Mouse (Mus musculus): ENCODE data around the gene Mrpl10. TPM values are rescaled to one million over a fixed set of nuclear protein-coding genes. Genes with fewer than 3 reads are reported as not detected.

Mrpl10 gene
- total and polyA plus RNA-seq, 3 experiments: 104 to 132 (median 119) TPM

- dilution Hi-C loops (cut with MboI; ENCODE audit: extremely low pct_ligation_motif_present, extremely low pct_unique_long_range_greater_than_20kb, low sequenced_read_pairs): no loop called here
- peaks cover 62 to 96% of the 10 kb centered on the region in 2 experiments for H3K36me3 ChIP-seq (replicated peaks in 1 of 2; ENCODE audit: control insufficient read depth in 1 of 2, insufficient read depth in 1 of 2, low read length in 1 of 2)
- TF ChIP-seq JUND (conservative IDR thresholded peaks at IDR 0.05; ENCODE audit: low read depth, low read length): no peak
- TF ChIP-seq EP300 (IDR thresholded peaks at IDR 0.05; ENCODE audit: low read length): no peak
- no peak for TF ChIP-seq CHD2 (IDR thresholded peaks at IDR 0.05; ENCODE audit: low read length)
- TF ChIP-seq TBP (conservative IDR thresholded peaks at IDR 0.05; ENCODE audit: low read depth, low read length): no peak
- no peak for TF ChIP-seq ETS1 (conservative IDR thresholded peaks at IDR 0.05; ENCODE audit: low read depth, low read length)
- TF ChIP-seq ZC3H11A (IDR thresholded peaks at IDR 0.05; ENCODE audit: low read depth, low read length): no peak
- no peak for TF ChIP-seq POLR2A (IDR thresholded peaks at IDR 0.05; ENCODE audit: low read depth, low read length)
- TF ChIP-seq MAFK (IDR thresholded peaks at IDR 0.05; ENCODE audit: insufficient replicate concordance, low read length): no peak
- no peak for TF ChIP-seq NELFE (IDR thresholded peaks at IDR 0.05; ENCODE audit: low read depth, low read length)
- no peaks in the 10 kb centered on the region for H3K9me3 ChIP-seq (replicated peaks; ENCODE audit: low read length)
- H3K79me2 ChIP-seq (replicated peaks; ENCODE audit: control insufficient read depth, extremely low read depth, insufficient read depth, poor library complexity, severe bottlenecking): no peaks in the 10 kb centered on the region
- no peak for DNase-seq (ENCODE audit: extremely low read depth)
- in situ Hi-C loops (cut with MboI; ENCODE audit: low pct_ligation_motif_present, low pct_unique_long_range_greater_than_20kb, low sequenced_read_pairs): no loop called here
- no peaks in the 10 kb centered on the region for H3K27me3 ChIP-seq (replicated peaks)
- H3K4me3 ChIP-seq (replicated peaks in 1 of 3; ENCODE audit: low read depth in 2 of 3, low read length in 2 of 3, poor library complexity in 1 of 3): no peak overlapping the region
- H3K27ac ChIP-seq (ENCODE audit: insufficient read depth, low read depth): no peak overlapping the region
- no peak overlapping the region for H3K9ac ChIP-seq (ENCODE audit: insufficient read depth, low read depth)
- H3K4me2 ChIP-seq (ENCODE audit: insufficient read depth, low read depth, poor library complexity, severe bottlenecking): no peak overlapping the region
- H3K4me1 ChIP-seq (ENCODE audit: control insufficient read depth in 1 of 2, insufficient read depth in 2 of 2): no peaks in the 10 kb centered on the region
Observed at GRCm38 (mm10) chr11:97063274-97063920, 22.0 kb downstream of the Mrpl10 start.

- no peak for DNase-seq (ENCODE audit: extremely low read depth)
- peaks cover 62 to 96% of the 10 kb centered on the region in 2 experiments for H3K36me3 ChIP-seq (replicated peaks in 1 of 2; ENCODE audit: control insufficient read depth in 1 of 2, insufficient read depth in 1 of 2, low read length in 1 of 2)
- H3K9me3 ChIP-seq (replicated peaks; ENCODE audit: low read length): no peaks in the 10 kb centered on the region
- no peaks in the 10 kb centered on the region for H3K4me1 ChIP-seq (ENCODE audit: control insufficient read depth in 1 of 2, insufficient read depth in 2 of 2)
- no peak overlapping the region for H3K4me3 ChIP-seq (replicated peaks in 1 of 3; ENCODE audit: low read depth in 2 of 3, low read length in 2 of 3, poor library complexity in 1 of 3)
- H3K79me2 ChIP-seq (replicated peaks; ENCODE audit: control insufficient read depth, extremely low read depth, insufficient read depth, poor library complexity, severe bottlenecking): no peaks in the 10 kb centered on the region
- in situ Hi-C loops (cut with MboI; ENCODE audit: low pct_ligation_motif_present, low pct_unique_long_range_greater_than_20kb, low sequenced_read_pairs): no loop called here
- no peak for TF ChIP-seq MAFK (IDR thresholded peaks at IDR 0.05; ENCODE audit: insufficient replicate concordance, low read length)
- peak; percentile 31 to 42; a peak in 3 of 4 replicates for TF ChIP-seq CTCF (conservative IDR thresholded peaks at IDR 0.05 in 1 of 2, IDR thresholded peaks at IDR 0.05 in 1 of 2; ENCODE audit: low read depth in 2 of 2, low read length in 2 of 2)
- no peak overlapping the region for H3K4me2 ChIP-seq (ENCODE audit: insufficient read depth, low read depth, poor library complexity, severe bottlenecking)
- no peak overlapping the region for H3K9ac ChIP-seq (ENCODE audit: insufficient read depth, low read depth)
- H3K27me3 ChIP-seq (replicated peaks): no peaks in the 10 kb centered on the region
- no peak overlapping the region for H3K27ac ChIP-seq (ENCODE audit: insufficient read depth, low read depth)
- dilution Hi-C loops (cut with MboI; ENCODE audit: extremely low pct_ligation_motif_present, extremely low pct_unique_long_range_greater_than_20kb, low sequenced_read_pairs): no loop called here
Observed at GRCm38 (mm10) chr11:97063921-97064295, 22.5 kb downstream of the Mrpl10 start.

GRCm38 (mm10) chr11:97065538-97066295 is 24.4 kb downstream of the Mrpl10 start:
- no peak overlapping the region for H3K4me3 ChIP-seq (replicated peaks in 1 of 3; ENCODE audit: low read depth in 2 of 3, low read length in 2 of 3, poor library complexity in 1 of 3)
- H3K9ac ChIP-seq (ENCODE audit: insufficient read depth, low read depth): no peak overlapping the region
- no peak overlapping the region for H3K27ac ChIP-seq (ENCODE audit: insufficient read depth, low read depth)
- dilution Hi-C loops (cut with MboI; ENCODE audit: extremely low pct_ligation_motif_present, extremely low pct_unique_long_range_greater_than_20kb, low sequenced_read_pairs) (no loop called here), in situ Hi-C loops (cut with MboI; ENCODE audit: low pct_ligation_motif_present, low pct_unique_long_range_greater_than_20kb, low sequenced_read_pairs) (loop anchor here (5.0 kb wide), 1 partner anchor 97 kb away; no protein-coding TSS in a partner anchor)
- peaks cover 47 to 92% of the 10 kb centered on the region in 2 experiments for H3K36me3 ChIP-seq (replicated peaks in 1 of 2; ENCODE audit: control insufficient read depth in 1 of 2, insufficient read depth in 1 of 2, low read length in 1 of 2)
- TF ChIP-seq BHLHE40 (IDR thresholded peaks at IDR 0.05; ENCODE audit: low read depth, low read length): no peak
- TF ChIP-seq NRF1 (IDR thresholded peaks at IDR 0.05; ENCODE audit: low read depth, low read length): no peak
- TF ChIP-seq MAZ (IDR thresholded peaks at IDR 0.05; ENCODE audit: low read depth, low read length): no peak
- no peak for TF ChIP-seq MYC (IDR thresholded peaks at IDR 0.05; ENCODE audit: low read depth, low read length)
- no peak for TF ChIP-seq USF2 (conservative IDR thresholded peaks at IDR 0.05; ENCODE audit: low read depth, low read length)
- no peak for TF ChIP-seq ZC3H11A (IDR thresholded peaks at IDR 0.05; ENCODE audit: low read depth, low read length)
- no peak for TF ChIP-seq KAT2A (IDR thresholded peaks at IDR 0.05; ENCODE audit: insufficient replicate concordance, low read length)
- TF ChIP-seq GABPA (IDR thresholded peaks at IDR 0.05; ENCODE audit: insufficient replicate concordance, low read depth, low read length): no peak
- TF ChIP-seq EP300 (IDR thresholded peaks at IDR 0.05; ENCODE audit: low read length): no peak
- TF ChIP-seq TBP (conservative IDR thresholded peaks at IDR 0.05; ENCODE audit: low read depth, low read length): no peak
- TF ChIP-seq E2F4 (IDR thresholded peaks at IDR 0.05; ENCODE audit: insufficient replicate concordance, low read depth, low read length): no peak
- TF ChIP-seq SIN3A (IDR thresholded peaks at IDR 0.05; ENCODE audit: low read length): no peak
- H3K79me2 ChIP-seq (replicated peaks; ENCODE audit: control insufficient read depth, extremely low read depth, insufficient read depth, poor library complexity, severe bottlenecking): no peaks in the 10 kb centered on the region
- H3K4me1 ChIP-seq (ENCODE audit: control insufficient read depth in 1 of 2, insufficient read depth in 2 of 2): no peaks in the 10 kb centered on the region
- no peaks in the 10 kb centered on the region for H3K9me3 ChIP-seq (replicated peaks; ENCODE audit: low read length)
- no peak overlapping the region for H3K4me2 ChIP-seq (ENCODE audit: insufficient read depth, low read depth, poor library complexity, severe bottlenecking)
- DNase-seq (ENCODE audit: extremely low read depth): no peak
- H3K27me3 ChIP-seq (replicated peaks): no peaks in the 10 kb centered on the region
